Mouse (Mus musculus) stomach, postnatal 0 days (tissue): Measurements from ENCODE around the gene Ccn6.

Experiments used
- CTCF ChIP-seq: IDR thresholded peaks from 2 replicates; pipeline ENCODE4 v1.5.1; 2016; ENCODE audit warnings: antibody characterized with exemption, low read depth, mild to moderate bottlenecking, moderate library complexity
- EP300 ChIP-seq: optimal IDR thresholded peaks from 2 replicates; pipeline ENCODE3; 2016; ENCODE audit warnings: antibody characterized with exemption

DNA sequence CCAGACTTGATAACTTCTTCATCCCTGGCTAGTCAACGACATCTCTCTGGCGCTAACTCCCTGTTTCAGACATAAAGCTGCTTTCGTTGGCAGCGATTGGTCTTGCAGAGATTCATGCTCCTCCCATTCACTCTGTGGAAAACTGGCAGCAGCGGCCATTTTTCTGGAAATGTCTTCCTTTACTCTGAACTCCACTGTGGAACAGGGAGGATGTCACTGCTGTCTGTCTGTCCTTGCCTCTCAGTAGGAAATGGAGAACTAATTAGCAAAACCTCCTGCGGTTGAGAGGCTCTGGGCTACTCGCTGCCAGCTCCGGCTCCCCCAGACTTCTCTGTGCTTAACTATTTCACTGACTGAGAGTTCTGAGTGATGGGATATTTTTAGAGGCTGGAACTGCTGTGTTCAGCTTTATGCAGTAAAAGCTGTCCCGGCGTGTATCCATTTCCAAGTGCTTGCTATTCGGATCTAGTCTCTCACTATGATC lies 2.1 kb upstream of the Ccn6 start:
- no peak for TF ChIP-seq CTCF
- TF ChIP-seq EP300: no peak
